Mouse (Mus musculus) cortical plate, adult 2 months (tissue): ENCODE data around the gene Chn2.

Experiments
- CTCF ChIP-seq: fragments of 200-500 bp; IDR thresholded peaks from 2 replicates; pipeline ENCODE4 v1.5.1; 2011; ENCODE audit warnings: mild to moderate bottlenecking, control low read depth, low read length; ENCODE audit not compliant: insufficient read depth; ENCODE audit errors: extremely low read depth
- POLR2A ChIP-seq: fragments of 200-500 bp; IDR thresholded peaks from 2 replicates; pipeline ENCODE4 v1.6.1; 2011; ENCODE audit warnings: mild to moderate bottlenecking, low read length, control low read depth; ENCODE audit not compliant: insufficient read depth; ENCODE audit errors: extremely low read depth

GRCm38 (mm10) chr6:54158317-54158716 is 119.0 kb downstream of the Chn2 start:
- no peak for TF ChIP-seq POLR2A
- no peak for TF ChIP-seq CTCF
